ENCODE assay signal across 11 mouse cellular contexts in the genomic region with DNA sequence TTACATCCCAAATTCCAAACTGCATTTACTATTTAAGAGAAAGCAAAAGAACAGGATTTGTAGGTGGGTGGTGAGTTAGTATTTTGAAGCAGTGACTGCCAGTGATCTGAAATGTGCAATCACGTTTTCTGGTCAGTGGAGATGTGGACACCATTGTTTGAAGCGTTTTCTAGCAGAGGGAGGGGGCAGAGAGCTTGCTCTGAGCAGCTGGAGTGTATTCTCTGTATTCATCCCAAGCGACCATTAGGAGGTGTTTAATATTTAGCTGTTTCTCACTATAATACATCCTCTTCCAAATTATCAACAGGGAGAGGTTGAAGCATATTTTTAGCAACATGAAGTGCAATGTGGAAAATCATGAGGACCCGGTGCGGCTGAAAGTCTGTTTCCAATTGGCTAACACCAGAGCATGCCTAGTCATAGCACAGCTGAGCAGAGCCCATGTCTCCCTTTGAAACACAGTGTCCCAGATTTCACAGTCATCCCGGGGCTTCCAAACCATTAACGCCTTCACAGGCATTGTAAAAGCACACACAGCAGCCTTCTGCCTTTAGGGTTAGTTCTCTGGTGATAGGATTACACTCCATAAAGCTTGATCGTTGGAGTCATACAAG. TPM values are rescaled to one million over a fixed set of nuclear protein-coding genes. Genes with fewer than 3 reads are reported as not detected.
DNase-seq lines count a peak whose midpoint lies in the region; ATAC-seq and TF ChIP-seq lines count a peak whose summit lies in the region.
"Had no signal": no experiment of that assay in that cellular context is flagged by ENCODE, and none has a peak within 500 bp of the region (broad histone marks: within the 10 kb centered on the region; RNA-seq: fewer than 3 reads in every experiment).

No protein-coding gene starts in this region.

- 57% methylated on average over 8 of the region's 8 CpGs for WGBS in heart, embryonic 11.5 days (ENCODE audit: insufficient replicate concordance)
- 35% methylated on average over 8 of the region's 8 CpGs for WGBS in heart, embryonic 13.5 days
- 47% methylated on average over 8 of the region's 8 CpGs for WGBS in midbrain, embryonic 14.5 days
- 86% methylated on average over 8 of the region's 8 CpGs for WGBS in thymus, adult 2 months

- no peak for ATAC-seq in heart, embryonic 11.5 days (replicated peaks; ENCODE audit: insufficient number of reproducible peaks, low FRiP score, low TSS enrichment)
- ATAC-seq in heart, embryonic 13.5 days (ENCODE audit: extremely low read depth, insufficient number of reproducible peaks, low FRiP score, low TSS enrichment), result no peak
- no peak for ATAC-seq in midbrain, embryonic 14.5 days (ENCODE audit: low FRiP score, low TSS enrichment)

- no peaks in the 10 kb centered on the region for H3K27me3 ChIP-seq in heart, embryonic 11.5 days (ENCODE audit: control insufficient read depth, insufficient read depth, low read length)
- H3K27me3 ChIP-seq in heart, embryonic 13.5 days (replicated peaks), result no peaks in the 10 kb centered on the region
- H3K27me3 ChIP-seq in midbrain, embryonic 14.5 days (ENCODE audit: control insufficient read depth, insufficient read depth, low read length), result no peaks in the 10 kb centered on the region
- no peaks in the 10 kb centered on the region for H3K27me3 ChIP-seq in thymus, adult 2 months (ENCODE audit: control insufficient read depth, insufficient read depth, low read length)

- H3K36me3 ChIP-seq in heart, embryonic 11.5 days (ENCODE audit: control insufficient read depth, insufficient read depth, low read length), result no peaks in the 10 kb centered on the region
- H3K36me3 ChIP-seq in heart, embryonic 13.5 days, result no peaks in the 10 kb centered on the region
- H3K36me3 ChIP-seq in midbrain, embryonic 14.5 days (ENCODE audit: control insufficient read depth, insufficient read depth, low read length), result no peaks in the 10 kb centered on the region
- no peaks in the 10 kb centered on the region for H3K36me3 ChIP-seq in thymus, adult 2 months (ENCODE audit: control insufficient read depth, insufficient read depth, low read length)

- DNase-seq in heart, adult 18-20 months, result peak; percentile 64
- DNase-seq in brain, adult 2 months (ENCODE audit: low read depth, low spot score), result peak; percentile 82
- DNase-seq in midbrain, embryonic 14.5 days, result peak; percentile 34
- no peak for DNase-seq in thymus, adult 2 months
- no peak for DNase-seq in thymus, postnatal 4 days
- DNase-seq in kidney, postnatal 4 days, result no peak
- DNase-seq: thymus, postnatal 14 days had no signal

- TF ChIP-seq POLR2A in thymus, adult 2 months (IDR thresholded peaks at IDR 0.05; ENCODE audit: control insufficient read depth, extremely low read depth, insufficient read depth, low read length, poor library complexity), result no peak

- H3K4me3 ChIP-seq in heart, embryonic 11.5 days (ENCODE audit: low read depth, low read length), result no peak overlapping the region
- no peak overlapping the region for H3K4me3 ChIP-seq in heart, embryonic 13.5 days
- no peak overlapping the region for H3K4me3 ChIP-seq in midbrain, embryonic 14.5 days (replicated peaks; ENCODE audit: low read depth, low read length)
- no peak overlapping the region for H3K4me3 ChIP-seq in thymus, adult 2 months (ENCODE audit: control insufficient read depth, insufficient read depth, low read length)

- no peaks in the 10 kb centered on the region for H3K9me3 ChIP-seq in heart, embryonic 11.5 days (replicated peaks; ENCODE audit: control insufficient read depth, low read length)
- H3K9me3 ChIP-seq in heart, embryonic 13.5 days, result no peaks in the 10 kb centered on the region
- no peaks in the 10 kb centered on the region for H3K9me3 ChIP-seq in midbrain, embryonic 14.5 days (ENCODE audit: control insufficient read depth, low read length)

- H3K9ac ChIP-seq in heart, embryonic 11.5 days (ENCODE audit: low read depth, low read length), result no peak overlapping the region
- peak overlapping the region; percentile 58; the same call in 1 of the 2 replicates for H3K9ac ChIP-seq in heart, embryonic 13.5 days
- H3K9ac ChIP-seq in midbrain, embryonic 14.5 days (replicated peaks; ENCODE audit: low read length), result no peak overlapping the region
- H3K9ac ChIP-seq: liver, embryonic 14.5 days had no signal

- no peak overlapping the region for H3K4me2 ChIP-seq in heart, embryonic 11.5 days
- peak overlapping the region; percentile 35 for H3K4me2 ChIP-seq in heart, embryonic 13.5 days
- H3K4me2 ChIP-seq in midbrain, embryonic 14.5 days (ENCODE audit: low read length), result peak overlapping the region; percentile 14

- TF ChIP-seq CTCF in thymus, adult 2 months (IDR thresholded peaks at IDR 0.05; ENCODE audit: borderline replicate concordance, control insufficient read depth, extremely low read depth, insufficient read depth, low read length, poor library complexity), result no peak

- no peak overlapping the region; the same call in 1 of the 2 replicates for H3K27ac ChIP-seq in heart, embryonic 11.5 days (ENCODE audit: low read depth, low read length)
- H3K27ac ChIP-seq in heart, embryonic 13.5 days (replicated peaks), result peak overlapping the region; percentile 61
- H3K27ac ChIP-seq in midbrain, embryonic 14.5 days (replicated peaks; ENCODE audit: low read depth, low read length), result 0 out of 2 replicates have a peak overlapping the region, but pooled peaks have one; percentile 16
- no peak overlapping the region for H3K27ac ChIP-seq in thymus, adult 2 months (ENCODE audit: control insufficient read depth, insufficient read depth, low read length)
- H3K27ac ChIP-seq: liver, embryonic 14.5 days had no signal

- no peaks in the 10 kb centered on the region for H3K4me1 ChIP-seq in heart, embryonic 11.5 days (ENCODE audit: control insufficient read depth, insufficient read depth, low read length)
- peaks cover 14% of the 10 kb centered on the region for H3K4me1 ChIP-seq in heart, embryonic 13.5 days
- no peaks in the 10 kb centered on the region; the same call in 1 of the 2 replicates for H3K4me1 ChIP-seq in midbrain, embryonic 14.5 days (ENCODE audit: control insufficient read depth, insufficient read depth, low read length)
- peaks cover 9% of the 10 kb centered on the region for H3K4me1 ChIP-seq in thymus, adult 2 months (replicated peaks; ENCODE audit: control insufficient read depth, insufficient read depth, low read length)

RNA-seq across cellular contexts. Expression of a gene that starts 41.7 kb away (rescaled TPM):
- under 1 TPM; 0.25 to 0.59 TPM for total RNA-seq in heart, adult 18-20 months (2021)
- 0.14 and 0.21 TPM in 2 replicates for polyA plus RNA-seq in heart, embryonic 11.5 days (2014; fragmentation: Nextera tagmentation; extraction: Ambion mirVana)
- 0.11 and 0.31 TPM in 2 replicates for polyA plus RNA-seq in heart, embryonic 13.5 days (2015; fragmentation: Nextera tagmentation; extraction: Ambion mirVana)
- not detected in 2 replicates for polyA plus RNA-seq in midbrain, embryonic 14.5 days (2014; fragmentation: Nextera tagmentation; extraction: Ambion mirVana)
- polyA plus RNA-seq in thymus, adult 2 months (2012; rRNA removed), result 8.1 and 8.9 TPM in 2 replicates

RNA-seq across cellular contexts. Expression of a gene that starts 49.3 kb away (rescaled TPM):
- total RNA-seq in heart, adult 18-20 months (2021), result 1 to 10 TPM in 1 of 2 experiments, under 1 TPM in 1; 0.57 to 1.1 TPM
- 0.09 TPM in 1 of 2 replicates, not detected in the other for polyA plus RNA-seq in heart, embryonic 11.5 days (2014; fragmentation: Nextera tagmentation; extraction: Ambion mirVana)
- polyA plus RNA-seq in heart, embryonic 13.5 days (2015; fragmentation: Nextera tagmentation; extraction: Ambion mirVana), result 0.13 TPM in 1 of 2 replicates, not detected in the other
- not detected in 2 replicates for polyA plus RNA-seq in midbrain, embryonic 14.5 days (2014; fragmentation: Nextera tagmentation; extraction: Ambion mirVana)
- 3.8 and 7.4 TPM in 2 replicates for polyA plus RNA-seq in thymus, adult 2 months (2012; rRNA removed)
- polyA plus RNA-seq: embryonic facial prominence, embryonic 14.5 days; liver, embryonic 14.5 days had no signal

Comparison
In these comparisons a context has a peak if more than half of its experiments do, and no peak if none do; other contexts are left out.
1. H3K27ac ChIP-seq: peak in heart, embryonic 13.5 days (single experiment) and midbrain, embryonic 14.5 days (single experiment); none in heart, embryonic 11.5 days (single experiment) and thymus, adult 2 months (single experiment).
2. DNase-seq: peak in heart, adult 18-20 months (2 of 2), brain, adult 2 months (single experiment) and midbrain, embryonic 14.5 days (single experiment); none in thymus, adult 2 months (single experiment), thymus, postnatal 4 days (single experiment) and kidney, postnatal 4 days (0 of 2).